Mouse (Mus musculus): ENCODE data around the gene Pum1. TPM values are rescaled to one million over a fixed set of nuclear protein-coding genes. Genes with fewer than 3 reads are reported as not detected.
A peak's percentile ranks its signal among the peaks of the same experiment; 100 is the strongest.

Gene Pum1
- polyA plus RNA-seq, 3 experiments from 2014 or later: 56.7 to 91.1 (median 70.0) TPM

DNA sequence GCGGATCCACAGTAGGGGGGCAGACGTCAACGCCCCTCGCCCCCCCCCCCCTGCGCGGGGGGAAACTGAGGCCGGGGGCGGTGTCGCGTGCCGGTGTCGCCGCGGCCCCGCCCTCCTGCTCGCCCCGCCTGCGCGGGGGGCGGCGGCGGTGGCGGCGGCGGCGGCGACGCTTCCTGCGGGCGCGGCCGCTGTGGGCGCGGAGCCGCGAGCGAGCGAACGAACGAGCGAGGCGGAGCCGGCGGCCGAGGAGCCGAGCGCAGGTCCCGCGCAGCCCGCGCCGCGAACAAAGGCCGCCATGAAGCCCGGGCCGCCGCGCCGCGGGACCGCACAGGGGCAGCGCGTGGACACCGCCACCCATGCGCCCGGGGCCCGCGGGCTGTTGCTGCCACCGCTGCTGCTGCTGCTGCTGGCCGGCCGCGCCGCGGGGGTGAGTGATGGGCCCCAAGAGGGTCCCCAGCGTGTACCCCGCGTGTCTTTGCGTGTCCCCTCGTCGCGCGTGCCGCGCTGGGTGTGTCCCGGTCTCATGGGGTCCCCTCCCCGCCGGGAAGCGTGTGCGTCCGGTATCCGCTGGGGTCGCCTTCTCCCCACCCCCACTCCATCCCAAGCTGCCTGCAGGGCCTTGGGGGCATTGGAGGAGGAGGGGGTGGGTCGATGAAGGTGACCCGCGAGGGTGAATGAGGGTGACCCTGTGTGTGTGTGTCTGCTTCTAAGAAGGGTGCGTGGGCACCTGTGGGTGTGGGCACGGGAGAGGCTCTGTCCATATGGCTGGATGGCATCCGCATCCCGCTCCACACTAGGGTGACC, 129.5 kb downstream of the Pum1 start, which contains the start of gene Sdc3:
Gene Sdc3, plus strand, starts transcription at position 162 of the 804 bp plus-strand sequence.
- peak; percentile 61 for ATAC-seq

DNA sequence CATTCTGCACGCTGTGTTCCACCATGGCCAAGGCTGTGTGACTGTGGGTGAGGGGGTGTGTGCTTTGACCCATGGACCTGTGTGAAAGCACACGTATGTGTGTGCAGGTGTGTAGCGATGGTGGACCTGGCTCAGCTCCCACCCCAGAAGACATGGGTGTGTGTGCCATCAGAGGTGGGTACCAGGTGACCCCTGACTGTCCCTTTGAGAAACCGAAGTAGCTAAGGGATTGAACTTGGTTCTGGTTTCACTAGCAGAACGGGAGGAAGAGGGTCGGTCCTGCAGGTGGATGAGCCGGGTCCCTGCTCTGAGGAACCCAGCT, 130.0 kb downstream of the Pum1 start:
- ATAC-seq: no peak

DNA sequence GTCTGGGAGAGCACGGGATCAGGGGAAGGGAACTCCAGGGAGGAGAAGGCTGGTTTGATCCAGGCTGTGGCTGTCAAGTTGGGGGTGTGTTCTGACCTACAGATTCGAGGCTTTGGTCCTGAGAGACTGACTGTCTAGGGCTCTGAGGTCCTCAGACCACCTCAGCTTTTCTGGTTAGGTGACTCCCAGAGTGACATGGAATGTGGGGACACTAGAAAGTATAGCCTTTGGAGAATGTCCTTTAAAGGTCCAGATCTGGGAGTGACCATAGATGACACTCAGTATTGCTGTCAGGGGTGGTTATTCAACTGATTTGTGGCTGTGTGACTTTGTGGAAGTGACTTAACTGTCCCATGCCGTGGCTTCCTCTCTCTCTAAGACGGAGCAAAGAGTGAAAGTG, 131.7 kb downstream of the Pum1 start:
- no peak for ATAC-seq

GRCm38 (mm10) chr4:130795970-130796369, 132.8 kb downstream of the Pum1 start:
- ATAC-seq: no peak

- ATAC-seq: no peak
Observed at GRCm38 (mm10) chr4:130797201-130798051, 134.3 kb downstream of the Pum1 start.

- no peak for ATAC-seq
Observed at GRCm38 (mm10) chr4:130798416-130798815, 135.3 kb downstream of the Pum1 start.

- ATAC-seq: no peak
Observed at GRCm38 (mm10) chr4:130799118-130799517, 136.0 kb downstream of the Pum1 start.

- no peak for ATAC-seq
Observed at GRCm38 (mm10) chr4:130799582-130799981, 136.5 kb downstream of the Pum1 start.

DNA sequence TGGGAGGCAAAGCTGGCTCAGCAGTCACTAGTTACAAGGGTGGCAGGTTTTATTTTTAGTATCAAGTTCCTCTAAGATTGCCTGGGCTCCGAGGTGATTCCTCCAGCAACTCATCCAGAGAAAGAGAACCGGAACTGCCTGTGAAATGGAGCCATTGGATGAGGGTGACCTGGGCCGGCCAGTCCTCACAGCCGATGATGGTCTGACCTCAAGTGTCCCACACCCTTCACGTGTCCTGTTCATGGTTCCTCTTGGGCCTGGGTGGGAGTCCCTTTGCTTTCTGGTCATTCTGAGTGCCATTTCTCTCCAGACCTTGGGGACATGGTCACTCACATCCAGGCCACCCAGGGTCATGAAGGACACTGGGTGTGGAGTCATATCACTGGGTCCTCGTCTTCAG, 137.0 kb downstream of the Pum1 start:
- ATAC-seq: no peak

- ATAC-seq: no peak
Observed at GRCm38 (mm10) chr4:130801198-130801597, 138.1 kb downstream of the Pum1 start.

DNA sequence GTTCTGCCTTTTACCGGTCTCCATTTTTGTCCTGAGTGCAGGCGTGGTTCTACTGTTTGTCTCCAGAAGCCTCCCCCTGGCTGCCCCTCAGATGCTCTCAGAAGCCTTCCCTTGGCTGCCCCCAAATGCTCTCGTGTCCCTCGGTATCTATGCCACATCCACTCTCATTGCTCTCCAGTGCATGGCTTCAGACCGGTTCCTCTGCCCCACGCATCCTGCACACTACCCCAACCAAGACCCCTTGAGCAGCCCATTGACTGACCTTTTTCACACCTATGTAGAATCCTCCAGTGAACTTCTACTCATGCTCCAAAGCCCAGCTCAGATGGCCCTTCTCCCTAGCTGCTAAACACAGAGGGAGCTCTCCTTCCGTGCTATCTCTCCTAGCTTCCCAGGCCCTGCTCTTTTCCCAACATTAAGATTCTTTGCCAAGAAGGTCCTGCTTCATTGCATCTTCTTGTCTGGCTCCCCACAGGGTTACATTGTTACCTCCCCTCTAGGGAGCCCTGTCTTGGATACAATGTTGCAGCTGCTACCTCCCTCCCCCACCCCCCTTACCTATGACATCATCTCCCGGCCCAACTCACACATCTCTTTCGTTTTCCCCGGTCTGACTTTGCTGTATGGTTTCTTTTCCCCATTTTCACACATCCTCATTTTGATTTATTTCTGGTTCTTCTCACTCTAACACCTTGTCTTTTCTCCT, 138.7 kb downstream of the Pum1 start:
- peak; percentile 77 for ATAC-seq

DNA sequence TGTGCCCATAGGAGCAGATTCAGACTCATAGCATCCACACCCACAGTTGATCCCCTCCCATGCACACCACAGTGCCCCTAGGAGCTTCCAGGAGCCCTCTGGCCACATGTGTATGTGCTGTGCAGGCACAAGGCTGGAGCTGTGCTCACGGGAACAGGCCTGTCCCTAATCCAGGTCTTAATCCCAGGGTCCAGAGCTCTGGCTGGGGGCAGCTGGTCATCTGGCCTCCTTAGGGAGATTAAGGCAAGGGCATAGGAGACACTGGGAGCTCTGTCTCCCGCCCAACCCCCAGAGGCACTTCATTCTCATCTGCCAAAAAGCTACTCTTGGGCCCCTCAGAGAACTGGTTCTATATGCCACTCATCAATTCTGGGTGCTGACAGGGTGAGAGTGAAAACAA, 140.5 kb downstream of the Pum1 start:
- no peak for ATAC-seq

- ATAC-seq: no peak
Observed at GRCm38 (mm10) chr4:130804292-130804691, 141.2 kb downstream of the Pum1 start.

DNA sequence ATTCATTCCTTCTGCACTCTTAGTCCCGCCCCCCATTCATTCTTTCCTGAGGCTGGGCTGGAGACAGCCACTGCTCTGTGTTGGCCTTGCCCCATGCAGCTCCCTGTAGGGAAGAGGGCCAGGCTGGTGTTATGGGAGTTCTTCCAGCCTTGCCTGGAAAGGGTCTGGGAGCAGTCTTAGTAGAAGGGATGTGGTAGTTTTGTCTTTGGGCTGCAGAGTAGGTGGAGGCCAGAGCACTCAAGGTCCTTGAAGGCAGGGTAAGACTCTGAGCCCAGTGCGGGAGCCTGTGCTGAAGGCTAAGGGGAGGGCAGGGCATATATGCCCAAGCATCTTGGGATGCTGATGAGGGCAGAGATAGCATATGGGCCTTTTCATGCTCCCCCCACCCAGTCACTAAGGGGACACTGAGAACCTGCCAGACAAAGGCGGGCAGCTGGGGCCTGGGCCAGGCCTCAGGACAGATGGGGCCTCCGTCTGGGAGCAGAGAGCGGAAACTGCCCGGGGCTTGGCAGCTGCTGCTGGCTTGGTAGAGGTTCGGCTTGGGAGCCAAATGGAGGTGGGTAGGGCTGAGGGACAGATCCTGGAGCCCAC, 141.7 kb downstream of the Pum1 start:
- no peak for ATAC-seq

GRCm38 (mm10) chr4:130805746-130806145, 142.6 kb downstream of the Pum1 start:
- ATAC-seq: no peak

- ATAC-seq: no peak
Observed at GRCm38 (mm10) chr4:130806746-130807145, 143.6 kb downstream of the Pum1 start.

GRCm38 (mm10) chr4:130809784-130810183, 146.7 kb downstream of the Pum1 start:
- no peak for ATAC-seq

GRCm38 (mm10) chr4:130810845-130811244, 147.7 kb downstream of the Pum1 start:
- ATAC-seq: no peak

DNA sequence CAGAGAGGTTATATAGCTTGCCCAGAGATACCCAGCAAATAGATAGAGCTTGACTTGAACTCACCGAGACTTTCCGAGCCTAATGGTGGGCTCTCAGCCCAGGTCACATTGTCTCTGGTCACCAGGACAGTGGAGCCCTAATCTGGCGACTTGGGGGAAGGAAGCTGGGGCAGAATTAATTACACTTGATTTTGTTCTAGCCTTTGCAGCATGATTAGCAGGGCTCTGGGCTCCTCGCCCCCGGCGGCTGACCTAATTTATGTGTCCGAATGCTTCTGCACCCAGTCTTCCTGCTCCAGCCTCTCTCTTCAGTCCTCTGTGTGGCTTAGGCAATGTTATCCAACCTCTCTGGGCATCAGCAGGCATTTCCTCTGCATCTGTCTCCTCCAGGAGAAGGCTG, 148.3 kb downstream of the Pum1 start:
- ATAC-seq: no peak

DNA sequence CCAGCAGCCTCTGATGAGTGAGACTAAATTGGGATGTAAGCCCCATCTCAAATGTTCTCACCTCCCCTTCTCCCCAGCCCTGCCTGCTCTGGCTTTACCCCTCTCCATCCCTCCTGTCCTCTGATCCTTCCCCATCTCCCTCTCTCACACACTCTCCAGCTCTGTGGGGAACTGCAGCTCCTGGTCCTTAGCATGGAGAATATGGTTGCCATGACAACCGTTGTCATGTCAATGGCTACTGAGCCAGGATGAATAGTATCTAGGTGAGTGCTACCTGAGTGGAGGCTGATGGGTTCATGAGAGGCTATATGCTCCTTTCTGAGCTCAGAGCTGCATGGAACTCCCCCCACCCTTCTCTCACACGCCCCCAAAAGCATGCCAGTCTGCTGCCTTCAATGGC, 150.8 kb downstream of the Pum1 start:
- ATAC-seq: no peak

- no peak for ATAC-seq
Observed at GRCm38 (mm10) chr4:130814742-130815330, 151.7 kb downstream of the Pum1 start.

- no peak for ATAC-seq
Observed at GRCm38 (mm10) chr4:130815860-130816259, 152.7 kb downstream of the Pum1 start.
